Mouse (Mus musculus) stomach, postnatal 0 days (tissue): ENCODE results near the gene Arxes1. TPM values are rescaled to one million over a fixed set of nuclear protein-coding genes. Genes with fewer than 3 reads are reported as not detected.

Experiments used
- ATAC-seq: fragments of 200-750 bp; cut with Nextera tagmentation; 2 replicates; pipeline ENCODE4 v1.8.0; 2017; ENCODE audit not compliant: low FRiP score, low TSS enrichment
- DNase-seq: peaks from one replicate; pipeline ENCODE4 v3.0.0-alpha.2; 2016; ENCODE audit warnings: low spot score
- H3K27ac ChIP-seq: fragments of 300-500 bp; sonication (generic); replicated peaks from 2 replicates; pipeline ENCODE4 v1.5.1; 2014; ENCODE audit warnings: mild to moderate bottlenecking, control low read depth
- H3K27me3 ChIP-seq: fragments of 300-500 bp; sonication (generic); 2 replicates; pipeline ENCODE4 v1.6.1; 2014; ENCODE audit warnings: low read length; ENCODE audit not compliant: control insufficient read depth, insufficient read depth
- H3K36me3 ChIP-seq: fragments of 300-500 bp; sonication (generic); 2 replicates; pipeline ENCODE4 v1.6.1; 2014; ENCODE audit warnings: low read length, mixed read lengths; ENCODE audit not compliant: control insufficient read depth, insufficient read depth
- H3K4me1 ChIP-seq: fragments of 300-500 bp; sonication (generic); replicated peaks from 2 replicates; pipeline ENCODE4 v1.6.1; 2014; ENCODE audit warnings: antibody characterized with exemption; ENCODE audit not compliant: control insufficient read depth, insufficient read depth
- H3K4me2 ChIP-seq: fragments of 300-500 bp; sonication (generic); replicated peaks from 2 replicates; pipeline ENCODE4 v1.6.1; 2014; ENCODE audit warnings: low read depth, mild to moderate bottlenecking, control low read depth, moderate library complexity
- H3K4me3 ChIP-seq: fragments of 300-500 bp; sonication (generic); 2 replicates; pipeline ENCODE4 v1.5.1; 2014; ENCODE audit warnings: low read depth, low read length, control low read depth
- H3K9ac ChIP-seq: fragments of 300-500 bp; sonication (generic); 2 replicates; pipeline ENCODE4 v1.6.1; 2014; ENCODE audit warnings: mild to moderate bottlenecking, low read length, control low read depth, mixed read lengths
- H3K9me3 ChIP-seq: fragments of 300-500 bp; sonication (generic); 2 replicates; pipeline ENCODE4 v1.6.1; 2016; ENCODE audit warnings: low read length; ENCODE audit not compliant: control insufficient read depth
- CTCF ChIP-seq: IDR thresholded peaks from 2 replicates; pipeline ENCODE4 v1.5.1; 2016; ENCODE audit warnings: antibody characterized with exemption, low read depth, mild to moderate bottlenecking, moderate library complexity
- EP300 ChIP-seq: optimal IDR thresholded peaks from 2 replicates; pipeline ENCODE3; 2016; ENCODE audit warnings: antibody characterized with exemption
- WGBS: fragments of 180-500 bp; shearing (Covaris S2); extraction: QIAGEN DNeasy Blood & Tissue Kit; methylation state at CpG from one replicate; pipeline ENCODE4 v1.1.7; 2014; 5-methylcytosine and 5-hydroxymethylcytosine counted together
- polyA plus RNA-seq: library from polyadenylated mRNA; unstranded; fragments of >200 nt; fragmentation: Nextera tagmentation; extraction: Ambion mirVana; gene quantifications from 2 replicates; pipeline ENCODE4 v1.2.1, GENCODE M21; 2015

The Arxes1 gene
- polyA plus RNA-seq, 1 experiment from 2014 or later = 11.6 TPM

DNA sequence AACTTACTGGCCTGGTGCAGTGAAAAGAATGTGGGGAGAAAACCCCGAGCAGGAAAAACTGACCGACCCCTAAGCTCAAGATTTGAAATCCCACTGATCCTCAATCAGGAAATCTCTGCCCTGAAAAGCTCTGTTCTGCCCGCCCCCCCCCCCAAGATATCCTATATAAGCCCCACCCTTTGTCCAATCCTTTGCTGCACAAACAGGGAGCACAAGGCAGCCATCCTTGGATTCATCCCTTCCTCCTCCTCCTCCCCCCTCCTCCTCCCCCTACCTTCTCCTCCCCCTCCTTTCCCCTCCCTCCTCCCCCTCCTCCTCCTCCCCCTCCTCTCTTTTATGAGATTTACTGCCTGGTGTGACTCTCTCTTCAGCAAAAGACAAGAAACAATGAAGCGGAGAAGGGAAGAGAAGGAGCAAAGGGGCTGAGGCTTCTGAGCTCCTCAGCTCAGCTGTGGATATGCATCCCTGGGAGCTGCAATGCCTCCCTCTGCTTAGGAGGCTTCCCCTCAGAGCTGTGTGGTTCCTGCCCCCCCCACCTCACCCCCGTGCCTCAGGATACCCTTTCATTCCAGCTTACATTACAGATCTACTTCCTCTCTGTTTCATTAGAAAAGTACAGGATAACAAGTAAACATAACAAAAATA lies 25.8 kb upstream of the Arxes1 start:
- no peak for DNase-seq
- Histone ChIP-seq H3K27me3 (no peaks in the 10 kb centered on the region), H3K9me3 (no peaks in the 10 kb centered on the region), H3K4me1 (no peaks in the 10 kb centered on the region), H3K36me3 (no peaks in the 10 kb centered on the region), H3K27ac (no peak overlapping the region), H3K4me3 (no peak overlapping the region), H3K4me2 (no peak overlapping the region), H3K9ac (no peak overlapping the region)
- TF ChIP-seq CTCF (no peak), EP300 (no peak)
- ATAC-seq = no peak
- 61% methylated on average over 5 of the region's 5 CpGs for WGBS

DNA sequence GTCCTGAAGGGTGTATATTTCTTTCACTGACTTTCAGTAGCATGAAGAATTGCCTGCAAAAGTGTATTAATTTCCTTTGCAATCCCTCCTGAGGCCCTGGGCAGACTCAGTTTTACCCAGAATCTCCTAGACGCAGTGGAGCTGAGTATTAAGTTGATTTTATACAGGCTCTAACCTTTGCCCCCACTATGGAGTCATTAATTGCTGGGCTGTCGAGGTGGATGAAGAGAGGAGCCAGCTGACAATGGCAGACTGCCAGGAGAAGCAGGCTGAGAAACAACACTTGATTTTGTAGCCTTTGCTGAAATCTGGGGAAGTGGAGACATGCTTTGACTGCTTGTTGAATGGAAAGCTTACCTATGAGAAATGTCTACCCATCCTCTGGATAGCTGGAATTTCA lies 18.8 kb upstream of the Arxes1 start:
- H3K9ac ChIP-seq = no peak overlapping the region

DNA sequence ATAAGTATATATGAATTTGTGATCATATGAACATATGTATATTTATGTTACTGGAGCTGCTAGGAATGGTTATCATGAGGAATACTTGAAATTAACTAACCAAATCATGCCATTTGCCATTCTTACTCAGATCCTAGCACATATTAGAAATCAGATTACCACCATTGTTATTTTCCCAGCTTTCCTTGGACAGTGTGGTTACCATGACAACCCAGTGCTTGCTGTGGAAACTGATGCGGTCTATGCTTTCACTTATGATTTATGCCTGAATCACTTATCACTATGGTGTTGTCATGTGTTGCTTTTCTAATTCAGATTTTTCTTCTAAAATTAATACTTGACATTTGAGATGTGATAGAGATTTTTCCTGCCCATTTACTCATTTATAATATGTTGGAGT lies 2.8 kb upstream of the Arxes1 start:
- DNase-seq (no peak), ATAC-seq (no peak)
- no peaks in the 10 kb centered on the region for H3K36me3 ChIP-seq
- no peaks in the 10 kb centered on the region for H3K9me3 ChIP-seq
- 64% methylated on average over 1 of the region's 1 CpGs for WGBS
- H3K4me1 ChIP-seq = no peaks in the 10 kb centered on the region
- H3K4me3 ChIP-seq = no peak overlapping the region
- no peak for TF ChIP-seq EP300
- no peak for TF ChIP-seq CTCF
- no peak overlapping the region for H3K27ac ChIP-seq
- H3K27me3 ChIP-seq = no peaks in the 10 kb centered on the region
- H3K4me2 ChIP-seq = no peak overlapping the region
- no peak overlapping the region for H3K9ac ChIP-seq

More for the DNA sequence above, 18.8 kb upstream of the Arxes1 start:
- no peak for TF ChIP-seq CTCF
- TF ChIP-seq EP300 = no peak
- Histone ChIP-seq H3K4me2 (no peak overlapping the region), H3K27me3 (no peaks in the 10 kb centered on the region), H3K4me3 (no peak overlapping the region), H3K36me3 (no peaks in the 10 kb centered on the region), H3K9me3 (no peaks in the 10 kb centered on the region), H3K27ac (no peak overlapping the region), H3K4me1 (no peaks in the 10 kb centered on the region)
- no peak for DNase-seq
- no peak for ATAC-seq
- 21% methylated on average over 2 of the region's 2 CpGs for WGBS

DNA sequence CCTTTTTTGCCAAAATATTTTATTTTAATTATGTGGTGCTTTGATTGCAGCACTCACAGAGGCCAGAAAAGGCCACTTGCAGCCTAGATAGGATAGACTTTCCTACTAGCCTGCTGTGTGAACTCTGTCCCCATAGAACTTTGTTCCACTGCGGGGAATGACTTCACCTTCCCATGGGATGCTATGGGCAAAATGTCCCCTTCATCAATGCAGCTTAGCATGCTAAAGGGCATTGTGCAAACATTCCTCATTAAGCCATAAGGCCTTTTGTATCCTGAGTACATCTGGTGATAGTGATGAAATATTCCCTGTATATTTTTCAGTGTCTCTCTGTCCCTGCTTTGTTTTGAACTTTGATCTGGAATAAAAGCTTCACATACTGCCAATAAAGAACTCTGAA lies 10.6 kb downstream of the Arxes1 start:
- H3K4me3 ChIP-seq = no peak overlapping the region
- DNase-seq = no peak
- WGBS = 68% methylated on average over 1 of the region's 1 CpGs
- TF ChIP-seq CTCF (no peak), EP300 (no peak)
- H3K27me3 ChIP-seq = no peaks in the 10 kb centered on the region
- ATAC-seq = no peak
- no peak overlapping the region for H3K27ac ChIP-seq
- H3K36me3 ChIP-seq = no peaks in the 10 kb centered on the region
- no peak overlapping the region for H3K9ac ChIP-seq
- H3K4me1 ChIP-seq = no peaks in the 10 kb centered on the region
- no peaks in the 10 kb centered on the region for H3K9me3 ChIP-seq
- no peak overlapping the region for H3K4me2 ChIP-seq

DNA sequence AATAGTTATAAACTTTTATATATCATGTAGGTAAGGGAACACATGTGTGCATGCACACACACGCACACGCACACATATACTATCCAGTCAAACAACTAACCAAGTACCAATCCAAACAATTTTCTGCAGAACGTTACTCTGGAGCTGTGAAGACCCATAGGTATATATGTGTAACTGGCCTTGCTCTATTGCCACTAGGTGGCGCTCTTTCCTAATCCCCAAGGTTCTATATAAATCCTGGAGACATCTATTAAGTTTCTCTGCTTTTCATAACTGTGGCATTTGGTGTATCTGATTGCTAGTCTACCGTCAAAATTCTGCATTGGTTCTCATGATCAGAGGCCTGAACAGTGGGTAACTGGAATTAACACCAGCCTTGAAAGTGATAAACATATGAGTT lies 14.4 kb downstream of the Arxes1 start:
- Histone ChIP-seq H3K27ac (no peak overlapping the region), H3K36me3 (no peaks in the 10 kb centered on the region), H3K4me2 (no peak overlapping the region), H3K27me3 (no peaks in the 10 kb centered on the region), H3K9ac (no peak overlapping the region), H3K4me1 (no peaks in the 10 kb centered on the region), H3K4me3 (no peak overlapping the region), H3K9me3 (no peaks in the 10 kb centered on the region)
- DNase-seq (peak; percentile 35), ATAC-seq (no peak)
- TF ChIP-seq EP300 (no peak), CTCF (peak; percentile 84)
- WGBS = 11% methylated on average over 5 of the region's 5 CpGs

DNA sequence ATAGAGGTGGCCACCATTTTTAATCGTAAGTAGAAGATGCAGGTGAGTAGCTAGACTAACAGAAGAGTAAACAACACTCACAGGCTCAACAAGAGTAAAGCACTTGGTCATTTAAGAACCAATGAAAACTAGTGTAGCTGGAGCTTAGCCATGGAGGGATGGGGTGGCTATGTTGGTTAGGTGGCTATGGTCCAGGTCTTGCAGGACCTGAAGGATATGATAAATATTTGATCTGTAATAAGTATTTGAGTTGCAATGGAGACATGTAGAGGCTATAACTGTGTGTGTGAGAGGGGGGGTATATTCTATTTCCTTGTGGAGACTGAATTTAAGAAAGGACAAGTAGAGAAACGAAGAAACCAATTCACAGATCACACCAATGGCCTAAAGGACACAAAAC lies 18.1 kb downstream of the Arxes1 start:
- Histone ChIP-seq H3K27me3 (no peaks in the 10 kb centered on the region), H3K4me1 (no peaks in the 10 kb centered on the region), H3K9ac (no peak overlapping the region), H3K4me3 (no peak overlapping the region), H3K27ac (no peak overlapping the region), H3K4me2 (no peak overlapping the region), H3K9me3 (no peaks in the 10 kb centered on the region), H3K36me3 (no peaks in the 10 kb centered on the region)
- WGBS = 74% methylated on average over 2 of the region's 2 CpGs
- DNase-seq (no peak), ATAC-seq (no peak)
- TF ChIP-seq EP300 (no peak), CTCF (no peak)
